Mouse (Mus musculus): ENCODE measurements around the gene Wasf1. TPM values are rescaled to one million over a fixed set of nuclear protein-coding genes. Genes with fewer than 3 reads are reported as not detected.

The Wasf1 gene
- polyA plus RNA-seq, 1 experiment, result 0.03 TPM

GRCm38 (mm10) chr10:40856703-40857102, 26.6 kb upstream of the Wasf1 start:
- H3K4me1 ChIP-seq (ENCODE audit: control insufficient read depth), result no peaks in the 10 kb centered on the region
- H3K4me3 ChIP-seq (replicated peaks), result no peak overlapping the region
- no peaks in the 10 kb centered on the region for H3K9me3 ChIP-seq (ENCODE audit: control insufficient read depth, low read length)

DNA sequence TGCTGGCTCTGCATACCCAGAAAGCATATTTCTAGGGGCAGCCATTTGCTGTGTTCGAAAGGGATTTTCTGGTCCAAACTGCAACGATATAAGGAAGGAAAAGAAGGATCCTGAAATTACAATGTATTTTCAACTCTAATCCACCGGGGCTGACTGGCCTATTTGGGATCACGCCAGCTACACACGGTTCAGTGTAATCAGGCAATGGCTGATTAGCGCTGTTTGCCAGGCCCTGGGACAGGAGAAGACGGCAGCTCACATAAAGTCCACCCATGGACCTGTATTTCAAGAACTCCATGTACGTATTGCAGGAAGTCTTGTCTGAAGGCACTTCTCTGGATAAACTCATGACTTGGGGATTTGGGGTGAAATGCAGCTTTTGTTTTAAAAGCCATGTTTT, 25.7 kb upstream of the Wasf1 start:
- no peaks in the 10 kb centered on the region for H3K9me3 ChIP-seq (ENCODE audit: control insufficient read depth, low read length)
- H3K4me1 ChIP-seq (ENCODE audit: control insufficient read depth), result no peaks in the 10 kb centered on the region
- TF ChIP-seq TAL1 (IDR thresholded peaks at IDR 0.05; ENCODE audit: low read length) (no peak), GATA1 (IDR thresholded peaks at IDR 0.05; ENCODE audit: low read length) (no peak)
- peaks cover 13% of the 10 kb centered on the region for H3K36me3 ChIP-seq (ENCODE audit: control insufficient read depth)
- H3K27me3 ChIP-seq (ENCODE audit: control insufficient read depth), result no peaks in the 10 kb centered on the region
- H3K4me3 ChIP-seq (replicated peaks), result no peak overlapping the region

More at GRCm38 (mm10) chr10:40856703-40857102, 26.6 kb upstream of the Wasf1 start:
- peaks cover 17% of the 10 kb centered on the region for H3K36me3 ChIP-seq (ENCODE audit: control insufficient read depth)
- no peaks in the 10 kb centered on the region for H3K27me3 ChIP-seq (ENCODE audit: control insufficient read depth)
- TF ChIP-seq GATA1 (IDR thresholded peaks at IDR 0.05; ENCODE audit: low read length) (no peak), TAL1 (IDR thresholded peaks at IDR 0.05; ENCODE audit: low read length) (no peak)

DNA sequence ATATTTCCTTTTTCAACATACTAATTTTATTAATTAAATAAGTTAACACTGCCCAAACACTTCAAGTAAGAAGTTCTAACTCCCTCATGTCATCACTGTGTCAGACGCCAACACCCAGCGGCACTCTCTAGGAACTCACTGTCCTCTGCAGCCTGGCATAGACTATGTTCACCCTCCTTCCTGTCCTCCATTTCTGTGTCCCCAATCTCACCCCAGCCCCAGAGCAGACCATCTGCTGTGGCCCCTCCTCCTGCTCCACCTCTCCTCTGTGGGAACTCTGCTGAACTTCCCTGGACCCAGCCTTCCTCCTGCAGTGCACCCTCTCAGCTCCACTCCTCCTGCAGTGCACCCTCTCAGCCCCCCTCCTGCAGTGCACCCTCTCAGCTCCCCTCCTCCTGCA, 15.2 kb upstream of the Wasf1 start:
- Histone ChIP-seq H3K9me3 (ENCODE audit: control insufficient read depth, low read length) (no peaks in the 10 kb centered on the region), H3K4me3 (replicated peaks) (no peak overlapping the region), H3K4me1 (ENCODE audit: control insufficient read depth) (peaks cover 5% of the 10 kb centered on the region), H3K36me3 (ENCODE audit: control insufficient read depth) (peaks cover 29% of the 10 kb centered on the region), H3K27me3 (ENCODE audit: control insufficient read depth) (no peaks in the 10 kb centered on the region)
- TF ChIP-seq TAL1 (IDR thresholded peaks at IDR 0.05; ENCODE audit: low read length), result no peak
- TF ChIP-seq GATA1 (IDR thresholded peaks at IDR 0.05; ENCODE audit: low read length), result no peak

GRCm38 (mm10) chr10:40871301-40871700, 12.0 kb upstream of the Wasf1 start:
- TF ChIP-seq TAL1 (IDR thresholded peaks at IDR 0.05; ENCODE audit: low read length) (no peak), GATA1 (IDR thresholded peaks at IDR 0.05; ENCODE audit: low read length) (no peak)
- H3K36me3 ChIP-seq (ENCODE audit: control insufficient read depth), result peaks cover 17% of the 10 kb centered on the region
- peaks cover 7% of the 10 kb centered on the region for H3K4me1 ChIP-seq (ENCODE audit: control insufficient read depth)
- no peaks in the 10 kb centered on the region for H3K27me3 ChIP-seq (ENCODE audit: control insufficient read depth)
- no peak overlapping the region for H3K4me3 ChIP-seq (replicated peaks)
- no peaks in the 10 kb centered on the region for H3K9me3 ChIP-seq (ENCODE audit: control insufficient read depth, low read length)

DNA sequence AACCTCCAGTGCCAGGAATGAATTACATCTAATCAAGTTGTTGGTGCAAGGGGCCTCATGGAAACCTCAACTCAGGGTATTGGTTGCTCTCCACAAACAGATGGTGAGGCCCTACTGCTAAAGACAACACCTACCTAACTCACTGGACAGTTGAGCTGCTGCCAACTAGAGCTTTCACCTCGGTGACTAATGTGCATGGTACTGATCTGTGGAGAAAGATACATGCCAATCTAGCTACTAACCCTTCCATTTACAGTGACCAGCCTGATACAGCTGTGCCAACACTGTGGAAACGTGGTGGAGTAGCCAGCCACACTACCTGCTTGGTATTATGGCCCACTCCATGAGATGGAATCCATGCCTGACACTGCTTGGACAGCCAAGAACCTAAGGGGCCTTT, 11.2 kb upstream of the Wasf1 start:
- Histone ChIP-seq H3K36me3 (ENCODE audit: control insufficient read depth) (peaks cover 13% of the 10 kb centered on the region), H3K4me1 (ENCODE audit: control insufficient read depth) (peaks cover 7% of the 10 kb centered on the region), H3K9me3 (ENCODE audit: control insufficient read depth, low read length) (no peaks in the 10 kb centered on the region), H3K4me3 (replicated peaks) (no peak overlapping the region), H3K27me3 (ENCODE audit: control insufficient read depth) (no peaks in the 10 kb centered on the region)
- TF ChIP-seq GATA1 (IDR thresholded peaks at IDR 0.05; ENCODE audit: low read length) (no peak), TAL1 (IDR thresholded peaks at IDR 0.05; ENCODE audit: low read length) (no peak)

DNA sequence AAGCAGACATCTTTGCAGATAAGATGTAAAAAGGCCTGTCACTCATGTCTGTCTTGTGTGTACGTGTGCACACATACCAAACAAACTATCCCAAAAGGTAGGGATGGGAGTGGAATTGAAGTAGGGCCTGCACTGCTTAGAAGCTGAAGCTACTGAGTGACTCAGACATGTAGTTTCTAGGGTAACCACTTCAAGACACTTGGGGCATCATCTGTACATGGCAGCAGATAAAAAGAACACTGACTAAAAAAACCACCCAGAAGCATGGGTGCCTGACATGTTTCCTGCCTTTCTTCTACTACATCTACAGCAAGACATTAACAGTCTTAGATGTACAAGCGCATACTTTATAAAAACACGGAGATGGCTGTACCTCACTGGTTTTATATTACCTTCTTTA, 5.0 kb upstream of the Wasf1 start:
- H3K4me3 ChIP-seq (replicated peaks), result no peak overlapping the region
- H3K36me3 ChIP-seq (ENCODE audit: control insufficient read depth), result peaks cover 23% of the 10 kb centered on the region
- H3K27me3 ChIP-seq (ENCODE audit: control insufficient read depth), result peaks cover 1% of the 10 kb centered on the region
- H3K4me1 ChIP-seq (ENCODE audit: control insufficient read depth), result peaks cover 20% of the 10 kb centered on the region
- no peaks in the 10 kb centered on the region for H3K9me3 ChIP-seq (ENCODE audit: control insufficient read depth, low read length)
- TF ChIP-seq TAL1 (IDR thresholded peaks at IDR 0.05; ENCODE audit: low read length), result no peak
- TF ChIP-seq GATA1 (IDR thresholded peaks at IDR 0.05; ENCODE audit: low read length), result no peak

- peaks cover 35% of the 10 kb centered on the region for H3K4me1 ChIP-seq (ENCODE audit: control insufficient read depth)
- no peak for TF ChIP-seq TAL1 (IDR thresholded peaks at IDR 0.05; ENCODE audit: low read length)
- H3K36me3 ChIP-seq (ENCODE audit: control insufficient read depth), result peaks cover 23% of the 10 kb centered on the region
- H3K27me3 ChIP-seq (ENCODE audit: control insufficient read depth), result peaks cover 18% of the 10 kb centered on the region
- no peak overlapping the region for H3K4me3 ChIP-seq (replicated peaks)
- H3K9me3 ChIP-seq (ENCODE audit: control insufficient read depth, low read length), result peaks cover 5% of the 10 kb centered on the region; the same call in 1 of the 2 replicates
Observed at GRCm38 (mm10) chr10:40879969-40880368, 3.3 kb upstream of the Wasf1 start.

DNA sequence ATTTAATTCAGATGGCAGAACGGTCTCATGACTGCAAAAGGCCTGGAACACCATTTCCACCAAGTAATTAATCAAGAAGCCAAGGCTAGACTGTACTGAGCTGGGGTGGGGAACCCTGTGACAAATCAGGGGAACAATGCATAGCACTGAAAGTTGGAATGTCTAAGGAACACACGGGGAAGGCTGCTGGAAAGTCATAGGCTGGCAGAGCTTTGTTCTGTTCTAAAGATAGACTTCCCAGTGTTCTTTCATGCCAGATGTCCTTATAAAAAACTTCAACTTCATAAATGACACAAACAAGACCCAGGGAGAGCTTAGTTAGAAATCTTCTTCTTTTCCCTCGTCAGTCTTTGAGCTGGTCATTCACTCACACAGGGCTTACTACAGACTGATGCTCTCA, 2.0 kb upstream of the Wasf1 start:
- Histone ChIP-seq H3K27me3 (ENCODE audit: control insufficient read depth) (peaks cover 31% of the 10 kb centered on the region), H3K36me3 (ENCODE audit: control insufficient read depth) (peaks cover 16% of the 10 kb centered on the region), H3K4me3 (replicated peaks) (peak overlapping the region; percentile 9), H3K4me1 (ENCODE audit: control insufficient read depth) (peaks cover 32% of the 10 kb centered on the region), H3K9me3 (ENCODE audit: control insufficient read depth, low read length) (peaks cover 5% of the 10 kb centered on the region; the same call in 1 of the 2 replicates)
- TF ChIP-seq TAL1 (IDR thresholded peaks at IDR 0.05; ENCODE audit: low read length), result no peak
- TF ChIP-seq GATA1 (IDR thresholded peaks at IDR 0.05; ENCODE audit: low read length), result no peak

DNA sequence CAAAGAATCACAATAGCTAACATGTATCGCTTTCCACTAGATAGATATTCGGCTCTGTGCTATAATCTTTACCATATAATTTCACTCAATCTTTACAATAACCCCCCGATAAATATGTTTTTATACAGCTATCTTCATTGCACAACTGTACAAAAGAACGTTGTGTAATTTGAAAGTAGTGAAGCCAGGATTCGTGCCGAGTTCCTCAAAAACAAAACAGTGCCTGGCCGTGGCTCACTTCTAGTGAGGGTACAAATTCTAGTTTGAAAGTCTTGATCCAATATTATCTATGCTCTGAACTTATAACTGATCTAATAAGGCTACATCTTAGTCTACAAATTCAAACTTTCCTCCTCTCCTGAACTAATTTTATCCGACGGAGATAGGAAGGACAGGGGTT, 942 bp upstream of the Wasf1 start:
- Histone ChIP-seq H3K9me3 (ENCODE audit: control insufficient read depth, low read length) (peaks cover 5% of the 10 kb centered on the region; the same call in 1 of the 2 replicates), H3K4me3 (replicated peaks) (peak overlapping the region; percentile 74), H3K4me1 (ENCODE audit: control insufficient read depth) (peaks cover 32% of the 10 kb centered on the region), H3K27me3 (ENCODE audit: control insufficient read depth) (peaks cover 33% of the 10 kb centered on the region), H3K36me3 (ENCODE audit: control insufficient read depth) (peaks cover 15% of the 10 kb centered on the region)
- TF ChIP-seq GATA1 (IDR thresholded peaks at IDR 0.05; ENCODE audit: low read length), result no peak
- no peak for TF ChIP-seq TAL1 (IDR thresholded peaks at IDR 0.05; ENCODE audit: low read length)

DNA sequence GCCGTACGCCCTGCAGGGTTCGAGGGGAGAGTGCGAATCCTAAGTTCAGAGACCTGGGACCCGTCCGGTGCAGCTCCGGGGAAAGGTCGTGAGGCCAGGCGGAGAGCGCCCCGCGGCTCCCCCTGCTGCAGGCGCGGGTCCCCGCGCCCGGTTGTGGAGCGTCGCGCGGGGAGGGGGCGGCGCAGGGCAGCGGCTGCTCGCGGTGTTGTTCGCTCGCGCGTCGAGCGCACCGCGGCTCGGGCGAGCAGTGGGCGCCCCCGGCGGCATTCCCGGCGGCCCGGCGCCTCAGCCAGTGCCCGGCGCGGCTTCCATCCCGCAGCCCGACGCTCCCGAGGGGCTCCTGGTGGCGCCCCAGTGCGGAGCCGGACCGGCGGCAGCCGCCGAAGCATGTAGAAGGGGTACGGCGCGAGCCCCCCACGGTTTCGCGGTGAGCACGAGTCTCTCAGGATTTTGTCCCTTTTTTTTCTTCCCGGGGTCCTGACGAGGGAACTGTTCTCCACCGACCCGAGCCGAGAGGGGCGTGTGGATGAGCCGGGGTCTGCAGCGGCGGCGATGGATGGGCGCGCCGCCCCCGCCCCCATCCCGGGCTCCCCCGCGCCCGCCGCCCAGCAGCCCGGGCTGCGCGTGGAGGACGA, 486 bp downstream of the Wasf1 start:
- Histone ChIP-seq H3K4me3 (replicated peaks) (peak overlapping the region; percentile 74), H3K4me1 (ENCODE audit: control insufficient read depth) (peaks cover 29% of the 10 kb centered on the region), H3K36me3 (ENCODE audit: control insufficient read depth) (peaks cover 13% of the 10 kb centered on the region), H3K9me3 (ENCODE audit: control insufficient read depth, low read length) (peaks cover 5% of the 10 kb centered on the region; the same call in 1 of the 2 replicates), H3K27me3 (ENCODE audit: control insufficient read depth) (peaks cover 44% of the 10 kb centered on the region)
- TF ChIP-seq GATA1 (IDR thresholded peaks at IDR 0.05; ENCODE audit: low read length) (no peak), TAL1 (IDR thresholded peaks at IDR 0.05; ENCODE audit: low read length) (no peak)
